Mouse (Mus musculus) stomach, postnatal 0 days (tissue): ENCODE measurements around the gene Sept12. TPM values are rescaled to one million over a fixed set of nuclear protein-coding genes. Genes with fewer than 3 reads are reported as not detected.

Experiments used
- ATAC-seq: fragments of 200-750 bp; cut with Nextera tagmentation; 2 replicates; pipeline ENCODE4 v1.8.0; 2017; ENCODE audit not compliant: low FRiP score, low TSS enrichment
- DNase-seq: peaks from one replicate; pipeline ENCODE4 v3.0.0-alpha.2; 2016; ENCODE audit warnings: low spot score
- H3K27ac ChIP-seq: fragments of 300-500 bp; sonication (generic); replicated peaks from 2 replicates; pipeline ENCODE4 v1.5.1; 2014; ENCODE audit warnings: mild to moderate bottlenecking, control low read depth
- H3K27me3 ChIP-seq: fragments of 300-500 bp; sonication (generic); 2 replicates; pipeline ENCODE4 v1.6.1; 2014; ENCODE audit warnings: low read length; ENCODE audit not compliant: control insufficient read depth, insufficient read depth
- H3K36me3 ChIP-seq: fragments of 300-500 bp; sonication (generic); 2 replicates; pipeline ENCODE4 v1.6.1; 2014; ENCODE audit warnings: low read length, mixed read lengths; ENCODE audit not compliant: control insufficient read depth, insufficient read depth
- H3K4me1 ChIP-seq: fragments of 300-500 bp; sonication (generic); replicated peaks from 2 replicates; pipeline ENCODE4 v1.6.1; 2014; ENCODE audit warnings: antibody characterized with exemption; ENCODE audit not compliant: control insufficient read depth, insufficient read depth
- H3K4me2 ChIP-seq: fragments of 300-500 bp; sonication (generic); replicated peaks from 2 replicates; pipeline ENCODE4 v1.6.1; 2014; ENCODE audit warnings: low read depth, mild to moderate bottlenecking, control low read depth, moderate library complexity
- H3K4me3 ChIP-seq: fragments of 300-500 bp; sonication (generic); 2 replicates; pipeline ENCODE4 v1.5.1; 2014; ENCODE audit warnings: low read depth, low read length, control low read depth
- H3K9ac ChIP-seq: fragments of 300-500 bp; sonication (generic); 2 replicates; pipeline ENCODE4 v1.6.1; 2014; ENCODE audit warnings: mild to moderate bottlenecking, low read length, control low read depth, mixed read lengths
- H3K9me3 ChIP-seq: fragments of 300-500 bp; sonication (generic); 2 replicates; pipeline ENCODE4 v1.6.1; 2016; ENCODE audit warnings: low read length; ENCODE audit not compliant: control insufficient read depth
- CTCF ChIP-seq: IDR thresholded peaks from 2 replicates; pipeline ENCODE4 v1.5.1; 2016; ENCODE audit warnings: antibody characterized with exemption, low read depth, mild to moderate bottlenecking, moderate library complexity
- EP300 ChIP-seq: optimal IDR thresholded peaks from 2 replicates; pipeline ENCODE3; 2016; ENCODE audit warnings: antibody characterized with exemption
- WGBS: fragments of 180-500 bp; shearing (Covaris S2); extraction: QIAGEN DNeasy Blood & Tissue Kit; methylation state at CpG from one replicate; pipeline ENCODE4 v1.1.7; 2014; 5-methylcytosine and 5-hydroxymethylcytosine counted together
- polyA plus RNA-seq: library from polyadenylated mRNA; unstranded; fragments of >200 nt; fragmentation: Nextera tagmentation; extraction: Ambion mirVana; gene quantifications from 2 replicates; pipeline ENCODE4 v1.2.1, GENCODE M21; 2015

The Sept12 gene
- polyA plus RNA-seq, 1 experiment from 2014 or later = not detected

- WGBS = 81% methylated on average over 4 of the region's 4 CpGs
- H3K27ac ChIP-seq = peak overlapping the region; percentile 56
These were observed 16.9 kb upstream of the Sept12 start for GRCm38 (mm10) chr16:5014578-5014977.

GRCm38 (mm10) chr16:5013054-5013838 is 15.6 kb upstream of the Sept12 start, which contains the start of gene Rogdi:
Gene Rogdi, minus strand, starts transcription at chr16:5013553.
- peak; percentile 98 for ATAC-seq
- peak; percentile 82 for TF ChIP-seq EP300
- peak; percentile 36; the same call in 1 of the 2 replicates for TF ChIP-seq CTCF
- H3K9ac ChIP-seq = peak within 1 kb of the TSS; percentile 72
- H3K4me3 ChIP-seq = peak within 1 kb of the TSS; percentile 62
- peak within 1 kb of the TSS; percentile 78 for H3K4me2 ChIP-seq
- H3K9me3 ChIP-seq = no peaks in the 10 kb centered on the region
- under 1% methylated on average over 60 of the region's 63 CpGs for WGBS
- DNase-seq = peak; percentile 99
- peaks cover 27% of the 10 kb centered on the region for H3K36me3 ChIP-seq
- H3K4me1 ChIP-seq = no peaks in the 10 kb centered on the region
- no peaks in the 10 kb centered on the region for H3K27me3 ChIP-seq
- peak within 1 kb of the TSS; percentile 58 for H3K27ac ChIP-seq

More at GRCm38 (mm10) chr16:5014578-5014977, 16.9 kb upstream of the Sept12 start:
- H3K9me3 ChIP-seq = no peaks in the 10 kb centered on the region
- DNase-seq = no peak
- H3K27me3 ChIP-seq = no peaks in the 10 kb centered on the region
- no peaks in the 10 kb centered on the region for H3K4me1 ChIP-seq
- no peak overlapping the region for H3K9ac ChIP-seq
- no peak for TF ChIP-seq CTCF
- TF ChIP-seq EP300 = no peak
- peaks cover 38% of the 10 kb centered on the region for H3K36me3 ChIP-seq
- H3K4me3 ChIP-seq = no peak overlapping the region
- ATAC-seq = no peak
- no peak overlapping the region for H3K4me2 ChIP-seq

DNA sequence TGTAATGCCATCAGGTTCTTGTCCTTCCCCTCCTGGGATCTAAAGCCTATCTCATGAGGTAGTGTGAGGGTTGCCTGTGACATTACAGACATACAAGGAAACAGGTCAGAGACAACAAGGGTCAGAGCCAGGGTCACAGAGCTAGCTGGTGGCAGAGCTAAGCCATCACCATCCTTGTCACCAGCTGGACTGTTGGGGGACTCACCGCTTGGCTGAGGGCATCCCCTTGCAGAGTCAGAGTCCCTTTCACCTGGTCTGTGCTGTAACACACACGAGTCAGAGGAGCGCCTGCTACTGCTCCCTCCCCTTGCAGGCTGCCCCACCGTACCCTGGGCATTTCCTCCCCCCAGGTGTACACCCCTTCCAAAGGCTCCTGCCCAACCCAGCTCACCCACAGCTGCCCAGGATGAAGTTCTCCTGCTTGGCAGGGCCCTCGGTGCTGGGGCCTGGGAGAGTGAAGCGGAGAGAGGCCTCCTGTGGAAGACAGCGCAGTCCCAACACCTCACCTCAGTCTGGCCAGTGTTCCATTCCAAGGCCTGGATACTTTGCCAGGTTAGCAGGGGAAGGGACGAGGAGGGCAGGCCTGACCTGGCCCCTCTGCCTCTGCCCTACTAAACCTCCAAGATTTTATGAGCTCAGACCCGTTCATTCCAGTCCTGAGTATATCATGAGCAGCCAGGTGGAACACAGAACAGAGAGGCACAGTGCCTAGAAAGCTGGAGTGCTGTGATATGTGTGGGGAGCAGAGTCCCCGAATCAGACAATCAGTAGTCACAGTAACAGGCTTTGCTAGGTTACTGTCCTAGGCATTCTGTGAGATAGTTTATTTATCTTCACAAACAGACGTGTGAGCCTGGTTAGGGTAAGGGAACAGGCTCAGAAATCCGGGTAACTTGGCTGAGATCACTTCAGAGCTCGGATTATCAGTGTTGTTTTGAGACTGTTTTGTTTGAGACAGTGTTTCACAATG is 14.7 kb upstream of the Sept12 start:
- H3K9ac ChIP-seq = peak overlapping the region; percentile 72
- 44% methylated on average over 13 of the region's 13 CpGs for WGBS
- H3K27me3 ChIP-seq = no peaks in the 10 kb centered on the region
- no peaks in the 10 kb centered on the region for H3K4me1 ChIP-seq
- H3K36me3 ChIP-seq = peaks cover 21% of the 10 kb centered on the region
- DNase-seq (no peak), ATAC-seq (no peak)
- no peaks in the 10 kb centered on the region for H3K9me3 ChIP-seq
- peak overlapping the region; percentile 78 for H3K4me2 ChIP-seq
- TF ChIP-seq EP300 = no peak
- TF ChIP-seq CTCF = no peak
- peak overlapping the region; percentile 62 for H3K4me3 ChIP-seq
- H3K27ac ChIP-seq = peak overlapping the region; percentile 58; the same call in 1 of the 2 replicates

DNA sequence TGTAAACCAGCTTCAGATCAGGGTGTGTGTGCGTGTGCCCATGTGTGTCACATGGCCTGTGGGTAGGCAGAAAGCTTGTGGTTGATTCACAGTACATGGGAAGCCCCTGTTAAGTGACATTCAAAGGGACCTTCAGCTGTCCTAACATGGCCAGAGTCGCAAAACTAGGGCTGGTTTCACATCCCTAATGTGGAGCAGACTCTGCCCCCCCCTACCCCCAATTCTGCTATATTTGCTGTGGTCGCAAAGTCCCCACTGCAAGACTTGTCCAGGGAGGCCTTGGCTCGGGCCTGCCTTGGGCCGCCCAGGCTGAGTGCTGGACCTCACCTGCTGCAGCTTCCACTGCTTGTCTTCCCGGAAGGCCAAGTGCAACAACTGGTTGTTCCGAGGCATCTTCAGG is 13.6 kb upstream of the Sept12 start:
- Histone ChIP-seq H3K4me3 (no peak overlapping the region), H3K36me3 (peaks cover 14% of the 10 kb centered on the region), H3K9ac (no peak overlapping the region), H3K4me2 (no peak overlapping the region), H3K27me3 (no peaks in the 10 kb centered on the region), H3K4me1 (no peaks in the 10 kb centered on the region), H3K9me3 (no peaks in the 10 kb centered on the region), H3K27ac (no peak overlapping the region)
- DNase-seq (no peak), ATAC-seq (no peak)
- 87% methylated on average over 7 of the region's 7 CpGs for WGBS
- TF ChIP-seq CTCF (no peak), EP300 (no peak)

GRCm38 (mm10) chr16:5010371-5010935 is 12.8 kb upstream of the Sept12 start:
- Histone ChIP-seq H3K9me3 (no peaks in the 10 kb centered on the region), H3K4me1 (no peaks in the 10 kb centered on the region), H3K9ac (no peak overlapping the region), H3K36me3 (peaks cover 11% of the 10 kb centered on the region), H3K4me3 (no peak overlapping the region), H3K4me2 (no peak overlapping the region), H3K27ac (no peak overlapping the region), H3K27me3 (no peaks in the 10 kb centered on the region)
- 85% methylated on average over 10 of the region's 10 CpGs for WGBS
- TF ChIP-seq EP300 (no peak), CTCF (no peak)
- ATAC-seq (no peak), DNase-seq (no peak)
